Mouse (Mus musculus): ENCODE measurements around the gene Asic2. TPM values are rescaled to one million over a fixed set of nuclear protein-coding genes. Genes with fewer than 3 reads are reported as not detected.

Gene Asic2
- total and polyA plus RNA-seq, 2 experiments from 2014 or later: 19.2 to 57.3 TPM

DNA sequence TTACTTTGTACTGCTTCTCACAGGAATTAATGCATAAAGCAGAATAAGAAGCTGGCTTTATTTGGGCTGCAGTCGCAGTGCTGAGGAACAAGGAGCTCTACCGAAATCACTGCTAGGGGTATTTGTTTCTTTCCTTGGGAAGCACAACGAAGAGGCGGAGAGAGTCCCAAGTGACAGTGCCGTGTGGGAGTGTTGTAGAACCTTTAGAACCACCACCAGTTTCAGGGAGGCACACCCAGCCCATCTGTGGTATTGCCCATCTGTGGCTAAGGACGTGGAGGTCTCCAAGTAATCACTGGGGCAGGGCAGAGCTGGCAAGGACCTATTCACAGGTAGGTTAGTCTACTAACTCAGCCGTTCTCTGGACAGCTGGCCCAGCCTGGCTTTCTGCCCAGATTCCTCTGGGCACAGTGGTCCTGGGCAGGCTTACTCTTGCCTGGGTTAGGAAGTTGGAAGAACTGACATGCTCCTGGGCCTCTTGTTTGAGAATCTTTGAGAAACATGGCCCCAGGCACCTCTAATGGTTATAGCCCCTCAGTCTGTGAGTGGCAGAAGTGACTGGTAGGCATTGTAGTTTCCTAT, 1085.9 kb downstream of the Asic2 start:
- peak; percentile 57 for DNase-seq (ENCODE audit: low spot score)

DNA sequence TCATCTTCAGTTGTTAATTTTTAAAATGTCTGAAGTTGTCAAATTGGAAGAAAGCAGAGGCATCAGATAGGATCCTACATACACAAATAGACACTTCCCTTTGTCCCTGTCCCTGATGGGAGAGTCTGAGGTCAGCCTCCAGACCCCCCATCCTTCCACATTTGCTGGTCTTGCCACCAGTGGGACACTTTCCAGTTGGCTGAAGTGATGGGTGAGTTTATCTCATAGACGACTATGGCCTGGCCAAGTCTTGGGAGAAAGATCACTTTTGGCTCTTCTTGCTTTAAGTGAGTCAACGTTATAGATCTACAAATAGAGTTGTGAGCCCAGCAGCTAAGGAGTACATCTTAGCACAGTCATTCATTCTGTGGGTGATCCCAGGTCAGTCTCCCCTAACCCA, 1090.2 kb downstream of the Asic2 start:
- H3K36me3 ChIP-seq (ENCODE audit: insufficient read depth, low read length): no peaks in the 10 kb centered on the region; the same call in 1 of the 2 replicates
- H3K4me3 ChIP-seq (ENCODE audit: low read length): no peak overlapping the region
- no peak overlapping the region for H3K9ac ChIP-seq (replicated peaks; ENCODE audit: low read length)
- ATAC-seq (no peak), DNase-seq (ENCODE audit: low spot score) (no peak)
- TF ChIP-seq CTCF (IDR thresholded peaks at IDR 0.05; ENCODE audit: low read depth): no peak
- 73% methylated on average over 2 of the region's 2 CpGs for WGBS
- no peak overlapping the region for H3K27ac ChIP-seq
- no peak overlapping the region for H3K4me2 ChIP-seq (ENCODE audit: low read depth, low read length)
- peaks cover 10% of the 10 kb centered on the region; the same call in 1 of the 2 replicates for H3K4me1 ChIP-seq (ENCODE audit: insufficient read depth, low read length)
- H3K27me3 ChIP-seq (ENCODE audit: insufficient read depth, low read length): no peaks in the 10 kb centered on the region
- no peaks in the 10 kb centered on the region for H3K9me3 ChIP-seq (ENCODE audit: low read length)

More for the DNA sequence above, 1085.9 kb downstream of the Asic2 start:
- TF ChIP-seq CTCF (IDR thresholded peaks at IDR 0.05; ENCODE audit: low read depth): no peak
- Histone ChIP-seq H3K4me1 (ENCODE audit: insufficient read depth, low read length) (0 out of 2 replicates have a peak, but pooled peaks cover 3% of the 10 kb centered on the region), H3K27ac (no peak overlapping the region), H3K9me3 (ENCODE audit: low read length) (no peaks in the 10 kb centered on the region), H3K4me3 (ENCODE audit: low read length) (no peak overlapping the region), H3K36me3 (ENCODE audit: insufficient read depth, low read length) (no peaks in the 10 kb centered on the region; the same call in 1 of the 2 replicates), H3K9ac (replicated peaks; ENCODE audit: low read length) (no peak overlapping the region), H3K4me2 (ENCODE audit: low read depth, low read length) (no peak overlapping the region), H3K27me3 (ENCODE audit: insufficient read depth, low read length) (no peaks in the 10 kb centered on the region)
- ATAC-seq: peak; percentile 40; the same call in 1 of the 2 replicates
- 76% methylated on average over 7 of the region's 7 CpGs for WGBS

DNA sequence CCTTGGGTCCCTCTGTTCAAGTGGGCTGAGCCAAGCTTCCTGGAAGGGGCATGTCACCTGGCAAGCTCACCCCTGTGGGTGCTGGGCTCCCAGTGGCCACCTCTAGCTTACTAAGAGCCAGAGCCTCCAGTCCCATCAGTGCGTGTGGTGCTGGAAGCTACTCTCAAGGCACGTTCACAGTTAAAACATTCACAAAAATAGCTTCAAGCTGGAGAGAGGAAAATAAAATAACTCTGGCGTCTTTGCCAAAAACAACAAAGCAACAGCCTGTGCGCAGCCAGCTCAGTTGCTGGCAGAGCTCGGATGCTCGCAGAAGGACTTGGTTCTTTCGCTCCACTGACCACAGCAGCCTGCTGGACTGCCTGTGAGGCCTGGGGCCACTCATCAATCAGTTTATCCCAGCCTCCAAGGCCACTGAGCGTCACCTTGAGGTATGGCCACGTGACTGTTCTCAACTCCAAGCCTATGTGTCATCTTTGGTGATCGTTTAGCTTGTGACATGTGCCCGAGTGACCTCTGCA, 1091.1 kb downstream of the Asic2 start:
- Histone ChIP-seq H3K27ac (peak overlapping the region; percentile 52; the same call in 1 of the 2 replicates), H3K4me1 (ENCODE audit: insufficient read depth, low read length) (peaks cover 10% of the 10 kb centered on the region; the same call in 1 of the 2 replicates), H3K4me3 (ENCODE audit: low read length) (no peak overlapping the region), H3K4me2 (ENCODE audit: low read depth, low read length) (0 out of 2 replicates have a peak overlapping the region, but pooled peaks have one; percentile 16), H3K27me3 (ENCODE audit: insufficient read depth, low read length) (no peaks in the 10 kb centered on the region), H3K9ac (replicated peaks; ENCODE audit: low read length) (no peak overlapping the region), H3K36me3 (ENCODE audit: insufficient read depth, low read length) (no peaks in the 10 kb centered on the region; the same call in 1 of the 2 replicates), H3K9me3 (ENCODE audit: low read length) (no peaks in the 10 kb centered on the region)
- DNase-seq (ENCODE audit: low spot score) (peak; percentile 80), ATAC-seq (peak; percentile 77)
- WGBS: 30% methylated on average over 11 of the region's 11 CpGs
- TF ChIP-seq CTCF (IDR thresholded peaks at IDR 0.05; ENCODE audit: low read depth): no peak

DNA sequence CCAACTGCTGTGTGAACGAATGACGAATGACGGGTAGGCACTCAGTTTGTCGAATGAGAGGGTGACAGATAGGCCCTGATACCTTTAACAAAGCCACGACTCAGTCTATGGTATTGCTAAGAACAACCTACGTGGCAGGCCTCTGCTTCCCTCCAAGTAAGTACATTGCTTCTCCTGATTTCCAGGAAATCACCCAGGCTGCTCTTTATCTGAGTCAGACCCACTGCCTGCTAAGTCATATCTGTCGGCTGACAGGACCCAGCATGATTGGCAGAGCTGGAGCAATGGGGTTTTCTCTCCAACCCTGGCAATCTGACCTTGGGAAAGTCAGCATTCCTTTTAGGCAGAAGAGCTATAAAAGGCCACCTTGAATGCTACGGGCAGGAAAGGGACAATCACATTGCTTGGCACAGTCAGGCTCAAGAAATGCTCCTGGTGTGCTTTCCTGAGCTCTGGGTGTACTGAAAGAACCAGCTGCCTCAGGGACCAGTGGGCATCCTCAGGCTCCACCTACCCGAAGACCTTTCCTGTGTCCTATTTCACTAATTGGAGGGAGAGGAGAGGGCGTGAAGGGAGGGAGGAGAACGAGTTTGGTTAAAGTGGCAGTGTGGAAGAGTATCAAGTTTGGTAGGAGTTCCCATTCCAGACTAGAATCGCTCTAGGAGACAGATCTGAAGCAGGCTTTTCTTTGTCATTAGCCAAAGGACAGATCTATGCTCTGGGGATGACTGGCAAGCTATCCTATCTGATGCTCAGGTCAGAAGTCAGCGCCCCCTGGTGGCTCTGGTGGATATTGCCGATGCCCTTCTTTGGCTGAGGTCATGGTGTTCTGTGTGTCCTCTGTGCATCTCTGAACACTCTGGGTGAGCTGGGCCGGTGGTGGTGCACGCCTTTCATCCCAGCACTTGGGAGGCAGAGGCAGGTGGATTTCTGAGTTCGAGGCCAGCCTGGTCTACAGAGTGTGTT, 1095.5 kb downstream of the Asic2 start:
- peak; percentile 72 for TF ChIP-seq CTCF (IDR thresholded peaks at IDR 0.05; ENCODE audit: low read depth)
- ATAC-seq (no peak), DNase-seq (ENCODE audit: low spot score) (peak; percentile 60)
- Histone ChIP-seq H3K9ac (replicated peaks; ENCODE audit: low read length) (no peak overlapping the region), H3K9me3 (ENCODE audit: low read length) (no peaks in the 10 kb centered on the region), H3K4me1 (ENCODE audit: insufficient read depth, low read length) (peaks cover 10% of the 10 kb centered on the region; the same call in 1 of the 2 replicates), H3K4me2 (ENCODE audit: low read depth, low read length) (no peak overlapping the region), H3K36me3 (ENCODE audit: insufficient read depth, low read length) (no peaks in the 10 kb centered on the region), H3K27ac (no peak overlapping the region), H3K27me3 (ENCODE audit: insufficient read depth, low read length) (no peaks in the 10 kb centered on the region), H3K4me3 (ENCODE audit: low read length) (no peak overlapping the region)
- 68% methylated on average over 17 of the region's 17 CpGs for WGBS

DNA sequence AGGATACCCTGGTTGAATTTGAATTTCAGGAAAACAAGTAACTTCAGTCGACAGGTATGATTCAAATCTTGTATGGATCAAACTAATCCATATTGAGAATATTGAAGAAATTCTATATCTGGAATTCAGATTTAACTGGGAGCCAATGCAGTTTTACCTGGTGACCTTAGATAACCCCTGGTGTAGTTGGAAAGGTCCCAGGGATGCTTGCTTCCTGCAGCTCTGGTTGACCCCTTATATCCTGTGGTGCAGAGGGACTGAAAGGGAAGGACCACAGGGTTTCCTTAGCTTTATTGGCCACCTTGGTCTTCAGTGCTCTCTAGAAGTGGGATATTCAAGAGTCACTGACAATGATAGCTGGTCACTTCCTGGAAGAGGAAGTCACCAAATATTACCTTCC, 1100.2 kb downstream of the Asic2 start:
- DNase-seq (ENCODE audit: low spot score) (no peak), ATAC-seq (no peak)
- no peak for TF ChIP-seq CTCF (IDR thresholded peaks at IDR 0.05; ENCODE audit: low read depth)
- Histone ChIP-seq H3K9me3 (ENCODE audit: low read length) (no peaks in the 10 kb centered on the region), H3K36me3 (ENCODE audit: insufficient read depth, low read length) (no peaks in the 10 kb centered on the region), H3K27me3 (ENCODE audit: insufficient read depth, low read length) (no peaks in the 10 kb centered on the region), H3K4me2 (ENCODE audit: low read depth, low read length) (no peak overlapping the region), H3K4me3 (ENCODE audit: low read length) (no peak overlapping the region), H3K27ac (no peak overlapping the region), H3K4me1 (ENCODE audit: insufficient read depth, low read length) (no peaks in the 10 kb centered on the region), H3K9ac (replicated peaks; ENCODE audit: low read length) (no peak overlapping the region)
- WGBS: 95% methylated on average over 1 of the region's 1 CpGs

DNA sequence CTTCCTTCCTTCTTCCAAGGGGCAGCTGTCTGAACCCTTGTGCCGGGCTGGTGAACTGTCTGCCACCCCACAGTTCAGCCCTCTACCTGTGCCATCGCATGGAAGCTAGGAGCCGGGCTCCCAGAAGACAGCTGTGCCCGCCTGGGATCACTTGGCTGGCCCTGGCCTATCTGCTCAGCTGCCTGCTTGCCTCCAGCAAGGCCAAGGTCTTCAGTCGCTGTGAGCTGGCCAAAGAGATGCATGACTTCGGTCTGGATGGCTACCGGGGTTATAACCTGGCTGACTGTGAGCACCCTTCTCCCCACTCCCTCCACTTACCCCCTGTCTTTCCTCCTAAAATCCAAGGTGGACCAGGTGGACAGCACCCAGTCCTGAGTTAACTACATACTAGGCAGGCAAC, 1105.3 kb downstream of the Asic2 start:
- no peak for TF ChIP-seq CTCF (IDR thresholded peaks at IDR 0.05; ENCODE audit: low read depth)
- Histone ChIP-seq H3K4me1 (ENCODE audit: insufficient read depth, low read length) (no peaks in the 10 kb centered on the region), H3K36me3 (ENCODE audit: insufficient read depth, low read length) (no peaks in the 10 kb centered on the region), H3K4me2 (ENCODE audit: low read depth, low read length) (no peak overlapping the region), H3K27me3 (ENCODE audit: insufficient read depth, low read length) (no peaks in the 10 kb centered on the region), H3K9me3 (ENCODE audit: low read length) (no peaks in the 10 kb centered on the region), H3K27ac (no peak overlapping the region), H3K4me3 (ENCODE audit: low read length) (no peak overlapping the region), H3K9ac (replicated peaks; ENCODE audit: low read length) (no peak overlapping the region)
- WGBS: 87% methylated on average over 7 of the region's 7 CpGs
- no peak for ATAC-seq
- DNase-seq (ENCODE audit: low spot score): no peak

Data from hindbrain, postnatal 0 days (tissue).